Mouse (Mus musculus) ES-E14 (cell line): Measurements from ENCODE around the gene Phykpl.

ENCODE experiments used
- CHD2 ChIP-seq: IDR thresholded peaks from 2 replicates; pipeline ENCODE4 v1.6.1; 2014; ENCODE audit warnings: mild to moderate bottlenecking, low read depth, low read length, inconsistent platforms
- HCFC1 ChIP-seq: IDR thresholded peaks from 2 replicates; pipeline ENCODE4 v1.6.1; 2012; ENCODE audit warnings: low read length, inconsistent platforms, borderline replicate concordance; ENCODE audit not compliant: insufficient read depth
- MAFK ChIP-seq: IDR thresholded peaks from 2 replicates; pipeline ENCODE4 v1.6.1; 2014; ENCODE audit warnings: mild to moderate bottlenecking, low read depth, low read length, inconsistent platforms; ENCODE audit not compliant: insufficient read depth
- ZC3H11A ChIP-seq: IDR thresholded peaks from 2 replicates; pipeline ENCODE4 v1.6.1; 2012; ENCODE audit warnings: low read depth, mild to moderate bottlenecking, inconsistent platforms, low read length, borderline replicate concordance
- ZNF384 ChIP-seq: IDR thresholded peaks from 2 replicates; pipeline ENCODE4 v1.6.1; 2012; ENCODE audit warnings: low read depth, low read length, inconsistent platforms

GRCm38 (mm10) chr11:51637971-51638414, 53.4 kb downstream of the Phykpl start:
- no peak for TF ChIP-seq ZNF384
- TF ChIP-seq HCFC1: no peak
- TF ChIP-seq MAFK: no peak
- no peak for TF ChIP-seq ZC3H11A
- TF ChIP-seq CHD2: no peak
